Mouse (Mus musculus): ENCODE results near the gene Slc25a22. TPM values are rescaled to one million over a fixed set of nuclear protein-coding genes. Genes with fewer than 3 reads are reported as not detected.

Gene Slc25a22
- polyA plus RNA-seq, 1 experiment from 2014 or later: 19.4 TPM

GRCm38 (mm10) chr7:141457986-141458660, 20.4 kb upstream of the Slc25a22 start:
- Histone ChIP-seq H3K36me3 (ENCODE audit: control insufficient read depth, insufficient read depth, low read length) (peaks cover 7% of the 10 kb centered on the region), H3K9ac (ENCODE audit: low read depth, low read length) (no peak overlapping the region), H3K27ac (ENCODE audit: low read depth, low read length) (no peak overlapping the region), H3K4me1 (ENCODE audit: control insufficient read depth, insufficient read depth, low read length) (peaks cover 28% of the 10 kb centered on the region), H3K4me3 (ENCODE audit: low read depth, low read length) (no peak overlapping the region), H3K27me3 (ENCODE audit: control insufficient read depth, insufficient read depth, low read length) (peaks cover 27% of the 10 kb centered on the region), H3K9me3 (replicated peaks; ENCODE audit: control insufficient read depth, low read length) (no peaks in the 10 kb centered on the region), H3K4me2 (no peak overlapping the region)
- no peak for ATAC-seq (replicated peaks; ENCODE audit: insufficient number of reproducible peaks, low FRiP score, low TSS enrichment)
- 75% methylated on average over 15 of the region's 15 CpGs for WGBS (ENCODE audit: insufficient replicate concordance)

- peaks cover 7% of the 10 kb centered on the region for H3K36me3 ChIP-seq (ENCODE audit: control insufficient read depth, insufficient read depth, low read length)
- ATAC-seq (replicated peaks; ENCODE audit: insufficient number of reproducible peaks, low FRiP score, low TSS enrichment): no peak
- H3K9ac ChIP-seq (ENCODE audit: low read depth, low read length): no peak overlapping the region
- H3K27ac ChIP-seq (ENCODE audit: low read depth, low read length): no peak overlapping the region
- WGBS (ENCODE audit: insufficient replicate concordance): 89% methylated on average over 14 of the region's 14 CpGs
- no peaks in the 10 kb centered on the region for H3K9me3 ChIP-seq (replicated peaks; ENCODE audit: control insufficient read depth, low read length)
- H3K4me2 ChIP-seq: no peak overlapping the region
- H3K27me3 ChIP-seq (ENCODE audit: control insufficient read depth, insufficient read depth, low read length): peaks cover 20% of the 10 kb centered on the region
- H3K4me3 ChIP-seq (ENCODE audit: low read depth, low read length): no peak overlapping the region
- peaks cover 25% of the 10 kb centered on the region; the same call in 1 of the 2 replicates for H3K4me1 ChIP-seq (ENCODE audit: control insufficient read depth, insufficient read depth, low read length)
Measured at GRCm38 (mm10) chr7:141457236-141457635, 19.5 kb upstream of the Slc25a22 start.

GRCm38 (mm10) chr7:141456739-141457138, 19.0 kb upstream of the Slc25a22 start:
- Histone ChIP-seq H3K4me2 (peak overlapping the region; percentile 84; the same call in 1 of the 2 replicates), H3K27ac (ENCODE audit: low read depth, low read length) (no peak overlapping the region), H3K4me3 (ENCODE audit: low read depth, low read length) (0 out of 2 replicates have a peak overlapping the region, but pooled peaks have one; percentile 58), H3K4me1 (ENCODE audit: control insufficient read depth, insufficient read depth, low read length) (peaks cover 24% of the 10 kb centered on the region; the same call in 1 of the 2 replicates), H3K9me3 (replicated peaks; ENCODE audit: control insufficient read depth, low read length) (no peaks in the 10 kb centered on the region), H3K9ac (ENCODE audit: low read depth, low read length) (no peak overlapping the region), H3K36me3 (ENCODE audit: control insufficient read depth, insufficient read depth, low read length) (peaks cover 11% of the 10 kb centered on the region), H3K27me3 (ENCODE audit: control insufficient read depth, insufficient read depth, low read length) (peaks cover 15% of the 10 kb centered on the region)
- 84% methylated on average over 6 of the region's 6 CpGs for WGBS (ENCODE audit: insufficient replicate concordance)
- no peak for ATAC-seq (replicated peaks; ENCODE audit: insufficient number of reproducible peaks, low FRiP score, low TSS enrichment)

- WGBS (ENCODE audit: insufficient replicate concordance): 2% methylated on average over 23 of the region's 23 CpGs
- peaks cover 6% of the 10 kb centered on the region for H3K27me3 ChIP-seq (ENCODE audit: control insufficient read depth, insufficient read depth, low read length)
- H3K27ac ChIP-seq (ENCODE audit: low read depth, low read length): peak overlapping the region; percentile 73
- H3K4me2 ChIP-seq: peak overlapping the region; percentile 84
- H3K9me3 ChIP-seq (replicated peaks; ENCODE audit: control insufficient read depth, low read length): no peaks in the 10 kb centered on the region
- peak overlapping the region; percentile 58 for H3K4me3 ChIP-seq (ENCODE audit: low read depth, low read length)
- H3K9ac ChIP-seq (ENCODE audit: low read depth, low read length): peak overlapping the region; percentile 65
- ATAC-seq (replicated peaks; ENCODE audit: insufficient number of reproducible peaks, low FRiP score, low TSS enrichment): peak; percentile 43
- H3K36me3 ChIP-seq (ENCODE audit: control insufficient read depth, insufficient read depth, low read length): peaks cover 16% of the 10 kb centered on the region
- peaks cover 15% of the 10 kb centered on the region; the same call in 1 of the 2 replicates for H3K4me1 ChIP-seq (ENCODE audit: control insufficient read depth, insufficient read depth, low read length)
Measured at GRCm38 (mm10) chr7:141455610-141456314, 18.1 kb upstream of the Slc25a22 start.

- peaks cover 19% of the 10 kb centered on the region for H3K36me3 ChIP-seq (ENCODE audit: control insufficient read depth, insufficient read depth, low read length)
- peak within 1 kb of the TSS; percentile 58 for H3K4me3 ChIP-seq (ENCODE audit: low read depth, low read length)
- peaks cover 14% of the 10 kb centered on the region; the same call in 1 of the 2 replicates for H3K4me1 ChIP-seq (ENCODE audit: control insufficient read depth, insufficient read depth, low read length)
- H3K9me3 ChIP-seq (replicated peaks; ENCODE audit: control insufficient read depth, low read length): no peaks in the 10 kb centered on the region
- peak within 1 kb of the TSS; percentile 65 for H3K9ac ChIP-seq (ENCODE audit: low read depth, low read length)
- H3K27ac ChIP-seq (ENCODE audit: low read depth, low read length): peak within 1 kb of the TSS; percentile 73
- WGBS (ENCODE audit: insufficient replicate concordance): under 1% methylated on average over 43 of the region's 45 CpGs
- peak; percentile 83 for ATAC-seq (replicated peaks; ENCODE audit: insufficient number of reproducible peaks, low FRiP score, low TSS enrichment)
- H3K27me3 ChIP-seq (ENCODE audit: control insufficient read depth, insufficient read depth, low read length): 0 out of 2 replicates have a peak, but pooled peaks cover 2% of the 10 kb centered on the region
- peak within 1 kb of the TSS; percentile 84 for H3K4me2 ChIP-seq
Measured at GRCm38 (mm10) chr7:141454967-141455551, 17.4 kb upstream of the Slc25a22 start, which contains the start of gene Pnpla2. Gene Pnpla2, plus strand, starts transcription at chr7:141455198.

- WGBS (ENCODE audit: insufficient replicate concordance): 75% methylated on average over 2 of the region's 2 CpGs
- H3K4me1 ChIP-seq (ENCODE audit: control insufficient read depth, insufficient read depth, low read length): peaks cover 16% of the 10 kb centered on the region
- no peaks in the 10 kb centered on the region for H3K27me3 ChIP-seq (ENCODE audit: control insufficient read depth, insufficient read depth, low read length)
- ATAC-seq (replicated peaks; ENCODE audit: insufficient number of reproducible peaks, low FRiP score, low TSS enrichment): no peak
- no peaks in the 10 kb centered on the region for H3K9me3 ChIP-seq (replicated peaks; ENCODE audit: control insufficient read depth, low read length)
- H3K4me3 ChIP-seq (ENCODE audit: low read depth, low read length): no peak overlapping the region
- no peak overlapping the region for H3K9ac ChIP-seq (ENCODE audit: low read depth, low read length)
- no peak overlapping the region for H3K4me2 ChIP-seq
- peaks cover 18% of the 10 kb centered on the region for H3K36me3 ChIP-seq (ENCODE audit: control insufficient read depth, insufficient read depth, low read length)
- no peak overlapping the region for H3K27ac ChIP-seq (ENCODE audit: low read depth, low read length)
Measured at GRCm38 (mm10) chr7:141453636-141454035, 15.9 kb upstream of the Slc25a22 start.

GRCm38 (mm10) chr7:141451928-141452327, 14.2 kb upstream of the Slc25a22 start:
- Histone ChIP-seq H3K27ac (ENCODE audit: low read depth, low read length) (no peak overlapping the region), H3K4me3 (ENCODE audit: low read depth, low read length) (no peak overlapping the region), H3K4me2 (no peak overlapping the region), H3K9ac (ENCODE audit: low read depth, low read length) (no peak overlapping the region), H3K4me1 (ENCODE audit: control insufficient read depth, insufficient read depth, low read length) (peaks cover 22% of the 10 kb centered on the region), H3K36me3 (ENCODE audit: control insufficient read depth, insufficient read depth, low read length) (peaks cover 20% of the 10 kb centered on the region), H3K27me3 (ENCODE audit: control insufficient read depth, insufficient read depth, low read length) (no peaks in the 10 kb centered on the region), H3K9me3 (replicated peaks; ENCODE audit: control insufficient read depth, low read length) (no peaks in the 10 kb centered on the region)
- no peak for ATAC-seq (replicated peaks; ENCODE audit: insufficient number of reproducible peaks, low FRiP score, low TSS enrichment)

- Histone ChIP-seq H3K9me3 (replicated peaks; ENCODE audit: control insufficient read depth, low read length) (no peaks in the 10 kb centered on the region), H3K27ac (ENCODE audit: low read depth, low read length) (peak within 1 kb of the TSS; percentile 52), H3K27me3 (ENCODE audit: control insufficient read depth, insufficient read depth, low read length) (no peaks in the 10 kb centered on the region), H3K9ac (ENCODE audit: low read depth, low read length) (peak within 1 kb of the TSS; percentile 88), H3K4me1 (ENCODE audit: control insufficient read depth, insufficient read depth, low read length) (peaks cover 23% of the 10 kb centered on the region), H3K4me3 (ENCODE audit: low read depth, low read length) (peak within 1 kb of the TSS; percentile 83), H3K36me3 (ENCODE audit: control insufficient read depth, insufficient read depth, low read length) (peaks cover 20% of the 10 kb centered on the region), H3K4me2 (peak within 1 kb of the TSS; percentile 80)
- peak; percentile 86 for ATAC-seq (replicated peaks; ENCODE audit: insufficient number of reproducible peaks, low FRiP score, low TSS enrichment)
- WGBS (ENCODE audit: insufficient replicate concordance): 0% methylated on average over 63 of the region's 63 CpGs
Measured at GRCm38 (mm10) chr7:141447110-141447991, 9.7 kb upstream of the Slc25a22 start, which contains the start of gene Rplp2. Gene Rplp2, plus strand, starts transcription at chr7:141447370.

All from heart, embryonic 11.5 days (tissue).